Mouse (Mus musculus) testis, postnatal 10 days (tissue): ENCODE data around the gene Nudt16.
A peak's percentile ranks its signal among the peaks of the same experiment; 100 is the strongest.
"Not testable (repeated sequence)": the region's sequence is repeated elsewhere in the genome, so short reads cannot be mapped to it uniquely, and the experiment has no call there.

Experiments used
- DNase-seq: peaks from one replicate; pipeline ENCODE4 v3.0.0; 2021; ENCODE audit warnings: low spot score

Nudt16 gene

GRCm38 (mm10) chr9:105131253-105132001 is at the start of gene Nudt16:
Gene Nudt16 (minus strand): TSS chr9:105131824.
- peak; percentile 84 for DNase-seq

GRCm38 (mm10) chr9:105144992-105145391 is 13.4 kb upstream of the Nudt16 start, which contains the start of gene 1700080E11Rik:
Gene 1700080E11Rik (minus strand): TSS chr9:105145092.
- DNase-seq = no peak

- no peak for DNase-seq
Observed at GRCm38 (mm10) chr9:105139204-105139603, 7.6 kb upstream of the Nudt16 start.

GRCm38 (mm10) chr9:105136404-105136803 is 4.8 kb upstream of the Nudt16 start:
- DNase-seq = no peak

- no peak for DNase-seq
Observed at GRCm38 (mm10) chr9:105134536-105134935, 2.9 kb upstream of the Nudt16 start.

GRCm38 (mm10) chr9:105132002-105132367 is 361 bp upstream of the Nudt16 start:
- no peak for DNase-seq

- DNase-seq = no peak
Observed at GRCm38 (mm10) chr9:105130331-105130730, 1.3 kb downstream of the Nudt16 start.

GRCm38 (mm10) chr9:105125206-105125605 is 6.4 kb downstream of the Nudt16 start:
- not testable (repeated sequence) for DNase-seq

- DNase-seq = no peak
Observed at GRCm38 (mm10) chr9:105103893-105104292, 27.7 kb downstream of the Nudt16 start.

GRCm38 (mm10) chr9:105101911-105102310 is 29.7 kb downstream of the Nudt16 start:
- DNase-seq = no peak

GRCm38 (mm10) chr9:105100807-105101570 is 30.6 kb downstream of the Nudt16 start:
- no peak for DNase-seq

- DNase-seq = no peak
Observed at GRCm38 (mm10) chr9:105080246-105080645, 51.4 kb downstream of the Nudt16 start.
